Mouse (Mus musculus) A20 (cell line): Measurements from ENCODE around the gene Abl2.

Experiments
- DNase-seq: peaks from one replicate; pipeline ENCODE4 v3.0.0-alpha.2; 2011; ENCODE audit warnings: low read depth, low spot score

Abl2 gene

DNA sequence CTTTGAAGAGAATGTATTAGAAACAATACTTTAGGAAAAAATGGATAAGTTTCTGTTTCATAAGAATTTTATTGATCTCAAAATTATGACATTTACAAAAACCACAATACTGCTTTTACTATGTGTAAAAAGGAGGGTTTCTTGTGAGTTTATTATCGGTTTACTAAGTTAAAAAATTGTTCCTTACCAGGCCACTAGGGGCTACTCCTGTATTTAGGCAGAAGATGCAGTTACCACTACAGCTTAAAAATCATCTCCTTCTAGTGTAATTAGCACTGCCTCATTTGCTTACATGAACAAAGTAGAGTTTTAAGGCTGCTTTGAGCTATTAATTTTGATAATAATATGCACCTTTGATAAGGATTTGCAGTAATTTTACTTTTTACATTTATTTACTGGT lies 25.6 kb downstream of the Abl2 start:
- peak; percentile 59 for DNase-seq

DNA sequence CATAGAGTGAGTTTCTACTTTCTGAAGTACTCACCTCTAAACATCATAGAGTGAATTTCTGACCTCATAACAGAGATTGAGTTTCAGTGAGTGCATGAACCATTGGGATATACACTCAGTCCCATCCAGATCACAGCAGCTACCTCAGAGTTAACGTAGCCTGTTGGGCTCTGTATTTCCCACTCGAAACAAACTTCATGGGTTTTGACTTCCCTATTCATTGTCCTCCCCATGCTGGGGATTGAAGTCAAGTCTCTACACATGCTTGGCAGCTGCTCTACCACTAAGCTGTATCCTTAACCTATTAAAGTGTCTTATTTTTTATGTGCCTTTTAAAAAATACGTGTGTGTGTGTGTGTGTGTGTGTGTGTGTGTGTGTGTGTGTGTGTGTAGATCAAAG lies 26.9 kb downstream of the Abl2 start:
- no peak for DNase-seq

DNA sequence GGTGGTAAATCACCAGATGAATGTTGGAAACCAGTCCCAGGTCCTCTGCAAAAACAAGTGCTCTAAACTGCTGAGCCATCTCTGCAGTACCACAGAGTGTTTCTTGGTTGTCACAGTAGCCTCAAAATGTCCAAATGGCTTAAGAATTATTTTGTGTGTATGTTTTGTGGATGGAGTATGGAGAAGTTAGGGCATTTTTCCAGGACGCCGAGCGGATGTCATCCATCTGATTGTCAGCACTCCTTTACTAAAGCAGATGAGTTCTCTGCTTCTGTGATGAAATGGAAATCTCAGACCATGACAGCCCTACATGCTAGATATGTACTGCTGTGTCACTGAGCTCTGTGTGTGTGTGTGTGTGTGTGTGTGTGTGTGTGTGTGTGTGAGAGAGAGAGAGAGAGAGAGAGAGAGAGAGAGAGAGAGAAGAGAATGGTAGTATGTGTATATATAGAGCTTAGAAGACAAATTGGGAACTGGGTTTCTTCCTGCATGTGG lies 31.3 kb downstream of the Abl2 start:
- no peak for DNase-seq

DNA sequence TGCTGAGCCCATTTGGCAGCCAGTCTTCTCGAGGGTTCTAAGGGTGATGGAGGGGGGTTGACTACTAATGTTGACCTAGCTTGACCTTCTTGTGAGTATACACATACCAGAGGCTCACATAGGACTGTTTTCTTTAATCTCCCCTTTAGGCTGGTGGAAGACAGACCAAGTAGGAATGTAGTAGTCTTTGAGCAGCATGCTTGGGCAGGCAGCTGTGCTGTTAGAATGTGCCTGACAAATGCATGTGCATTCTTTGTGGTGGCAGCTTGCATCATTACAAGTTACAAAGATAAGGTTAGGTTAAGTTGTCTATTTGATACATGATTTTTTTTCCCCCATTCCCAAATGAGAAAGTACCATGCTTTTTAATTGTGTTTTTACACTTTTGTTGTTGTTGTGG lies 31.8 kb downstream of the Abl2 start:
- DNase-seq = no peak

DNA sequence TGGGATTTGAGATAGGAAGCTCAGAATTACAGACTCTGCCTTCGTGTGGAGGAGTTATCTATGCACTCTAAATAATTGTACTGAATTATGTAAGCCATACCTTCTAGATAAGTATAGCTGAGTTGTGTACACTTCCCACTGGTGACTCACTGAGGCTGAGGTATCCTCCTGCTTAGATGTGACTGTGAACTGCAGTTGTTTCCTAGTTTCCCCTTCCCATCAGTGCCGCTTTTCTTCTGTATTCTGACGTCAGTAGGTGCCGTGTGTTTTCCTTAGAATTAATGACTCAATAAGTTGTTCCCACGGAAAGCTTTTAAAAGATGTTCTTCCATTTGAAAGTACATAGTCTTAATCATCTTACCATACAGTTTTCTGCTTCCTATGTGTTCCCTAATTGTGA lies 34.7 kb downstream of the Abl2 start:
- DNase-seq = no peak

DNA sequence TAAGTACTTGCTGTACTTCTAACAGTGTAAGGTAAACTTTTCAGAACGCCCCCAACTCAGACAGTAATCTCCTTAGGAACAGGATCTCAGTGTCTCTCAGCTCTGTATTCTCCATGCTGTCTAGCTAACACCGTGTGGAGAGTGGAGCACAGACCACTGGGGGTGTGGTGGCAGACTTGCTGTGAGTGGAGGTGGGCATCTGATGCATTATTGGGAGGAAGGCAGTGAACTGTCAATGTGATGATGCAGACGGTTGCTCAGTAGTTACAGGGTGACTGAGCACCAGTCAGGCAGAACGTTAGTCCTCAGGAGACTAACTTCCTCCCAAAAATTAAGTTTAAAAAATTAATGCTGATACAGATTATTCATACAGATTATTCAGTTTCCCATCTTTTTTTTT lies 38.5 kb downstream of the Abl2 start:
- DNase-seq = no peak

DNA sequence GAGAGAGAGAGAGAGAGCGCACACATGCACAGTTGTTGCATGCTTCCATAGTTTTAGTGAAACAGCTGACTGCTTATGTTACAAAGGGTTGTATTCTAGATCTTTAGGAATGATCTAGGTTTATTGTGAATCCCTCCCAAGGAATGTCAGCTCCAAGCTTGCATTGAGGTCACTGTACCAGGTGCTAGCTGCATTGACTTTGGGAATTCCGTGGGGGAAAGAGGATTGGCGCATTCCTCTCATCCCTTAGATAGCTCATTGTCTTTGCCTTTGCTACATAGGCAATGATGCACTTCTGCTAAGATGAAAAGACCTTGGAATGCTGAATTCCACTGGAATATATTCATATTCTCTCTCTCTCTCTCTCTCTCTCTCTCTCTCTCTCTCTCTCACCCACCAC lies 44.0 kb downstream of the Abl2 start:
- no peak for DNase-seq

DNA sequence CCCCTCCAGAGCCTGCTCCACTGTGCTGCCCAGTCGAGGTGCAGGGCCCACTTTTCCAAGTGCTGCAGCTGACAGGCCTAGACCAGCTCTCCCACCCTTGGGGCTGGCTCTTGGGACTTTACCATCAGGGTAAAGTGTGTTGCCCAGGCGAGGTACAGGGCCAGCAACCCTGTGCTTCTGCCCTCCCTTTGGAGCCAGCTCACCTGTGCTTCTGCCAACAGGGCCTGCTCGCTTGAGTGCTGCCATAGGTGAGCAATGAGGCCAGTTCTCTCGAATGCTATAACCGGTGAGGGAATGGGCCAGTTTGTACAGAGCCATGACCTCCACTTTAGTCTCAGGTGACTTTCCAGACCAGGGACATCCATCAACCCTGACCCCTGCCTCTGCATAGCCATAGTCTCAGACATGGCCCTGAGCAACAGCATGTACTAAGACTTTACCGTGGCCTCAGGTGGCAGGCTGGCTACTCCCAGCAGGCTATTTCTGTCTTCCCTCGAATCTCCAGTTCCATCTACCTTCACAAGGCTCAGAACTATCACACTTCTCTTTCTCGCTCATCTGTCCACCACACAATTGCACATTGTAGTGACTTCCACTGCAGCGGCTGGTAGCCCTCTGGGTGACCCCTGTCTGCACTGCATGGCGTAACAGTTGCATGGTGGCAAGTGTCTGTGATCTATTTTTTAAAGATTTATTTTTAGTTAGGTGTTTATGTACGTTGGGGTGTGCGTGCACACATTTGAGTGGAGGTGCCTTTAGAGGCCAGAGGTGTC lies 46.7 kb downstream of the Abl2 start:
- peak; percentile 76 for DNase-seq

DNA sequence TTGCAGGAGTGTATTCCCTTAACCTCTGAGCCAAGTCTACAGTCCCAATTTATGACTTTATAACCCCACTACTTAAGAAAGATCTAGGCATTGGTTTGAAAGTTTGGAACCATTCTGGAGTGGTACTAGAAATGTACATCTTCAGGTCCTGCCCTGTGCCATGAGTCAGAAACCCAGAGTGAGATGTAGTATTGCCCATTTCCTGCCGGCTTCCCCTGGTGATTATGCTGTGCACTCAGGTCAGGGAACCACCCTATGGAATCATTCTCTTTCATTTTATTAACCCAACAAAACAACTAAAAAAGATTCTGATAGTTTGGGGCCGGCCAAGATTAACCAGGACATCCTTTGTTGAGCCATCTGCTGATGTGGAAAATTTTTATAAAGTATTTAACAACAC lies 47.4 kb downstream of the Abl2 start:
- no peak for DNase-seq

DNA sequence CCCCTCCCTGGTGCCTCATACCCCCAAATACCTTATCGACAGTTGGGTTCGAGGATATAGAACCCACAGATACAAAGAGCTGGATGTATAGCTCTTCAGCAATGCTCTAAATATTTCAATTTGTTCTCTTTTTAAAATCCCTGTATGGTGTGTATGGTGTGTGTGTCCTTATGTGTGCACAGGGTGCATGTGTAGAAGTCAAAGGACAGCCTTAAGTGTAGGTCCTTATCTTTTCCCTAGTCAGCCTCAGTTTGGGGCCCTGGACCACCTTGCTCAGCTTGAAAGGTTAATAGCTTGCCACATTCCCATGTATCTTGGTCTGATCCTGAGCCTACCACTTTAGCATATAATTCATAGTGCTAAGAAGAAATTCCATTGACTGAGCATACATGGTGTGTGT lies 49.9 kb downstream of the Abl2 start:
- no peak for DNase-seq

DNA sequence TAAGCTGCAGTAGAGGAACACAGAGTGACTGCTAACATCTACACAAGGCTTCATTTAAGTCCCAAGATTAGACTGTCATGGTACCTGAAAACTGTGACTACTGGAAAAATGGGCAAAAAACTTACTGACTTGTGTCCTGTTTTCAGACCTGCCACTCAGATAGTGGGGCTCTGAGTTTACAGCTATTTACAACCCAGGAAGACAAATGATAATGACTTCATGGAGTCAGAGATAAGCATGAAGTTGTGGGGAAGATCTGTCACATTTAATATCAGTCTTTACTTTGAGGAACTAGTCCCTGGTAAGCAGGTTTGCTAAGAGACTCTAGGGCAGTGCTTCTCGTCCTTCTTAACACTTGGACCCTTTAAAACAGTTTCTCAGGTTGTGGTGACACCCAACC lies 51.7 kb downstream of the Abl2 start:
- DNase-seq = peak; percentile 65

DNA sequence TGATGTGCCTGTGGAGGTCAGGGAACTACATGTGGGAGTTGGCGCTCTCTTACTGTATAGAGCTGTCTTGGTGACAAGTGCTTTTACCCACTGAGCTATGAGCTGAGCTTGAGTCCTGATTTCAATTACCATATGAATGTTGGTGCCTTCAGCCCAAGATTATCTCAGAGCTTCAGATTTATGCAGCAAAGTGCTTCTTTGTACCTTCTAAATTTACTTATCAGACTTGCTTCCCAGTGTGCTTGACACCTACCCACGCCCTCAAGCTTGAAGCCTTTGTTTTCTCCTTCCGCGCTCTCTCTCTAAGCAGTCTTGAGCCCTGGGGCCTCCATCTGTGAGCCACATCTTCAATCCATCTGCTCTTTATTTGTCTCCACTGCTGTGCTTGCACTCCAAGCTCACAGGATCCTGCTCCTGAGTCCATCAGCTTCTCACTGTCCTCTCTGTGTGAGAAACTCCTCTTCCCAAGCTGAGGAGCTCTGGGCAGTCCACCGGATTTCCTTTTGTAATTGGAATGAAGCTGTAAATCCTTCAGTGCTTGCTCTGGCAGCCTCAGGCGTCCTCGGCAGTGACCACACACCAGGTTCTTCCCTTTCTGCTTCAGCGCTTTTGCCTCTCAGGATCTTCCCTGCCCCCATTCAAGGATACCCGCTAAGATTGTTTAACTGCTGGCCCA lies 55.4 kb downstream of the Abl2 start:
- no peak for DNase-seq

DNA sequence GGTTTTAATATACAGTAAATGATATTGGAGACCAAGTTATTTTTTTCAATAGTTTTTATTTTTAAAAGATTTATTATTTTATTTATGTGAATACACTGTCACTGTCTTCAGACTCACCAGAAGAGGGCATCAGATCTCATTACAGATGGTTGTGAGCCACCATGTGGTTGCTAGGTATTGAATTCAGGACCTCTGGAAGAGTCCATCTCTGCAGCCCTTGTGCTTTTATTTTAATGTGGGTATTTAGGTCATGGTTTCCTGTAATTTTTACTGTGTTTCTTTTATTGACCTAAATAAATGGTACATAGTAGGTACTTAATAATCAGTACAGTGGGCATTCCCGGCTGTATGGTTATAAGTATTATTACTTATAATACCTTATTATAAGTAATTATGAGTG lies 56.1 kb downstream of the Abl2 start:
- DNase-seq = peak; percentile 68

DNA sequence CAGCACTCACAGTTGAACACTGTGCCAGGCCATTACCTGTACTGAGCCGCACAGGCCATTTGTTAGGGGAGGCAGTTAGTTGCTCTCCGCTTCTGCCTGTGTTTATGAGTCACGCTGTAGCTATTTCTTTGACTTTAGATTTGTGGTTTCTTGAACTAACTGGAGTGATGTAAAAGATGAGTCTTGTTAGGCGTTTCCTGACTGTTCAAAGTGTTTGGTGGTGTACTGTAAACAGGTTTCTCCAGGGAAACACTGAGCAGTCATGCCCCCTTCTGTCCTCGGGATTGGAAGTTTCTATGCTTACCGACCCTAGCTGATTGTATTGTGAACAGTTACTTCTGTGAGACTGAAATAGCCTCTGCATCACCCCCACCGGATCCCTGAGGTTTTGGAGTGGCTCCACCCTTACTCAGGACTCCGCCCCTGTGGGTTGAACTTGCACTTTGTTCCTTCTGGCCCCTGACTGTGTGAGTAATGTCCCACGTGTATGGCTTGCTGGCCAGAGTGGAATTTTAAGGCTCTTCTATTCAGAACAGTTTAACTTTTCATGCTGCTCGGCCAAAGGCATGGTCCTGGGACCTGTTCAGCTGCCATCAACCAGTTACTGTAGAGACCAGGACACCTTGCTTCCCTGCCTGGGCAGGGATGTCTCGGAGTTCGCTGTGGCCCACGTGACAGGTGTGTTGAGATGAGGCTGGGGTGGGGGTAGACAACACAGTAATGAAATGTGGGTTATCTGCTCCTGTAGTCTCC lies 57.0 kb downstream of the Abl2 start:
- DNase-seq = peak; percentile 94

DNA sequence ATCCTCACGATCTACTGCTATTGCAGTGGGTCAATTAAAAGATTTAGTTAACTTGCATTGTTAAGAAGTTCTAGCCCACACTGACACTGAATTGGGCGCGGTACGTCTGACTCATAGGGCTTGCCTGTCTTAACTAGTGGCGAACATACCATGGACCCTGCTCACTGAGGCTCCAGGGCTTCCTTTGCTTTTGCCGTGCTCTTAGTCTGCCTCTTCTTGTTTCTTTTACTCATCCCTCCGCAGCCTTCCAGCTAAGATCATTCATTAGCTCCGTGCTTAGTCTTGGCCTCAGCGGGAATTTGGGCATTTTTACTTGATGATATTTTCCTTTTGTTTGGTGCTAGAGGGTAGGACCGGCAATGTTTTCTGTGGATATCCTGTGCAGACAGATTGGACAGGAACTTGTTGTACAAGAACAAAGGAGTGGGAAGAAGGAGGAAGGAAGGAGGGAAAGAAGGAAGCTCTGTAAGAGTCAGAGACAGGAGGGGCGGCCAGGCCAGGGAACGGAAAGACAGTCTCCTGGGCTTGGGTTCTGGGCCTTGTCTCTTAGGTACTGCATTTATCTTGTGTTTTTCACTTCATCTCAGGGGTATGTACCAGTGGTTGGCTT lies 58.5 kb downstream of the Abl2 start:
- peak; percentile 66 for DNase-seq

DNA sequence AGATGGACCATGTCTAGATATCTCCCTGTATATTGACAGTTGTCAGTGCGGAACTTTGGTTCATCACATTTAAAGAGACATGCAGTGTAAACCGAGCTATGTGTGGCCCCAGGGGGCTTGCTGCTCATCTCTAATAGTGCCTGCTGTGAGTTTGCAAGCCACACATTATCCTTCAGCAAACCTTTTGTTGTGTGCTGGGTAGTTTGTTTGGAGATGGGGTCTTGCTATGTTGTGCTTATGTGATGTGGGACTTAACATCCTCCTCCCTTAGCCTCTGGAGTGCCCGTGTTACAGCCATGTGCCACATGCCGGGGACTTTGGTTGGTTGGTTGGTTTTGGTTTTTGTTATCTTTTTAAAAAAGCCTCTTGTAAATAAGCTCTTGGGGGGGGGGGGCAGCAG lies 59.2 kb downstream of the Abl2 start:
- DNase-seq = peak; percentile 58

DNA sequence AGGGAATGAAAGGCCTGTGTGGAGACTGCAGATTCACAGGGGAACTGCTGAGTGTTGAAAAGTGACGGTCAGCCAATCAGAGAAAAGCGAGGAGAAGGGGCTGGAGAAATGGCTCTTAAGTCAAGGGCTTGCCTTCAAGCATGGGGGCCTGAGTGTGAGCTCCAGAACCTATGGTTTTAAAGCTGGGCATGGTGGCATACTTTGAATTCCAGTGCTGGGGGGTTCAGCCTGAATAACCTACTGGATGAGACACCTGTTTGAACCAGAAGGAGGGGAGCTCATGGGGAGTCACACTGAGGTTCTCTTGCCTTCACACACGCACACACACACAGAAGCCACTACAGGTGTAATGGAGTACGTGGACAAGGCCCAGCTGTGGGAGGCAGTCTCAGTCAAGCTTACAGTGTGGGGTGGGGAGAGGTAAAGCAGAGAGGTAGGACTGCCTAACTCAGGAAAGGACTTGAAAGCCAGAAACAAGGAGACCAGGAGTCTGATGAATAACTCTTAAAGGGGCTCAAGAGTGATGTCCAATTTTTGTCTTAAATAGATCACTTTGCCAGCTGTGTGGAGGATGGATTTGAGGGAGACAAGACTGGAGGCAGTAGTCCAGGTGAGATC lies 61.8 kb downstream of the Abl2 start:
- peak; percentile 56 for DNase-seq

DNA sequence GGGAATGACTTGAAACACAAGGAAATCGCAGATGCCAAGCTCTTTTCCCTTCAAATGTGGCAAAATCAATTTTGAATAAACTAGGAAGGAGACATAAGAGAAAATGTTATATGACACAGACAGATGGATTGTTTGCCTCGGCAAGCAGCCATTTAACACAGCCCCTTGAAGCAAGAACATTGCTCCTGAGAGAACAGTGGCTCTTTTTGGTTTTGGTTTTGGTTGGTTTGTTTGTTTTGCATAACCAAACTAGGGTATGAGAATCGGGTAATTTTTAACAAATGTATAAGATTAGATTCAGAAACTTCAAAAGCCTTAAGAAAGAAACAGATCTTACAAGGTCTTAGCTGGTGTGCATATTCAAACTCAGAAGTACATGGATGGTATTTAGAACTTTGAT lies 62.4 kb downstream of the Abl2 start:
- DNase-seq = peak; percentile 51

DNA sequence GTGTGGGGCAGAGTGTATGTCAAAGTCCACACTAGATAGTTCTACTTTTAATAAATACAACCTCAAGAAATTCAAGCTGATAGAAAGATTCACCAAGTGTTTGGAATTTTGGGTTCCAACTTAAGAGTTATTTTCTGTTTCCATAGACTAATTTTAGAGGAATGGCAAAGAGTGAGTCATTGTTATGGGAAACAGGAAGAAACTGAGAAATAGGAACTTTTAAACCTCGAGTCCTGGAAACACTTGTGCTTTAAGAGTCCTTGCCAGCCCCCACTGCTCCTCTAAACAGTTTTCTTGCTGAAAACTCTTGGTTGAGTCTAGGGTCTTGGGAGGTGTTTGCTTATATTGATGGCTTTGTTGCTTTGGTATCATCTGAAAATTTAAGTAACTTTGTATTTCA lies 65.6 kb downstream of the Abl2 start:
- no peak for DNase-seq

DNA sequence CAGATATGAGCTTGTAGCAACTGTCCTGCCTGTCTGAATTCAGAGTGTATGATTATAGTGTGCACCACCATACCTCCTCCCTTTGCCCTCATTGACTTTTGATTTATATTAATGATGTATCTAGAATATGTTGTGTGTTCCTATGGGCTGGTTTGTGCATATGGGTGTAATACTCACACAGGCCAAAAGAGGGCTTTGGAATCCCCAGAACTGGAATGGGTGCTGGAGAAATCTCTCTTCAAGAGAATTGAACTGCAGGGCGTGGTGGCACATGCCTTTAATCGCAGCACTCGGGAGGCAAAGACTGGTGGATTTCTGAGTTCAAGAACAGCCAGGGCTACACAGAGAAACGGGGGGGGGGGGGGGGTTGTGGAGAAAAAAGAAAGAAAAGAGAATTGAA lies 68.1 kb downstream of the Abl2 start:
- DNase-seq = peak; percentile 44

DNA sequence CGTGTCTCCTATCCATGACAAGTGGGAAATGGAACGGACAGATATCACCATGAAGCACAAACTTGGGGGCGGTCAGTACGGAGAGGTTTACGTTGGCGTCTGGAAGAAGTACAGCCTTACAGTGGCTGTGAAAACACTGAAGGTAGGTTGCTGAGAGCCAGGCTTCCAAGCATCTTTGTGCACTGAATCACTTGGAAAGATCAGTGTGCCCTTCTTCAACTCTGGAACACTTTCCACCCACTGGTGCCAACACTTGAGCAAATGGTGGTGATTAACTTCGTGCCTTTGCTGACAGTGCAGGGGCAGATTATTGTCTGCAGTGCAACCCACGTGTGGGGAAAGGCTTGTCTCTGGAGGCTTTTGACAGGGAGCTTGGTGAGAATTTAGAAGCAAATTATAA lies 71.4 kb downstream of the Abl2 start:
- no peak for DNase-seq

DNA sequence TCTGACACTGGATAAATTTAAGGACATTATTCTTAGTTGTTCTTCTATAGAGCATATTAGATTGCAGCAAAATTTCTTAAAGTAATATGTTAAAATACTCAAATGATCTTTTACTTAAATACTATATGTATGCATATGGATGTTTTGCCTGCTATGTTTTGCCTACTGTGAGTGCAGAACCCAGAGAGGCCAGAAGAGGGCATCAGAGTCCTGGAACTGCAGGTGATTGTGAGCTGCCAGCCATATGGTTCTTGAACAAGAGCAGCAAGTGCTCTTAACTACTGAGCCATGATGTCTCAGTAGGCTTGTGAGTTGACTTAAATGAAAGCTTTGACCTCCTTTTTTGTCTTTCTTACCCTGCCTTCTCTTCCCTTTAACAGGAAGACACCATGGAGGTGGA lies 72.4 kb downstream of the Abl2 start:
- DNase-seq = peak; percentile 53
